25 mouse cellular contexts compared by ENCODE assay signal in the genomic region with DNA sequence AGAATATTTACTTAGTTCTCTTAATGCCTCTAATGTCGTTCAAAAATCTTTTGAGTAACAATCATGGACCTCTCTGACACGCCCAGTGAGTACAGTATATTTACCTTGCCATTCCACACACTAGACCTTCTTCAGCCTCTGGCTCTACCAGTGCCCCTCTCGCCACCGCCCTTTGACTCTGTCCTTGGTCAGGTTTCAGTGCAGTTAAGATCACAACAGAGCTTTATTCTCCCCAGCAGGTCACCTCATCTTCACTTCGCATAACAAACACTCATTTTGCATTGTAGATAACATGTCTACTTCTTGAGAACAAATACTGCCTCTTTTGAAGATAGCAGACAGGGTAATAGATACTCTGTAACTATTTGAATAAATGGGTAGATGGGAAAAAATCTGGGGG.
"Had no signal": no experiment of that assay in that cellular context is flagged by ENCODE, and none has a peak within 500 bp of the region (broad histone marks: within the 10 kb centered on the region; RNA-seq: fewer than 3 reads in every experiment).

No protein-coding gene starts in this region.

- DNase-seq: gastrocnemius, postnatal 14 days; gastrocnemius, postnatal 36 days; heart, adult 11 months; heart, adult 2 months; heart, postnatal 14 days; heart, postnatal 36 days; kidney, adult 11 months; kidney, adult 2 months; kidney, adult 9 months; kidney, postnatal 14 days; kidney, postnatal 36 days; layer of hippocampus, adult 9-11 months; liver had no signal

- H3K9ac ChIP-seq: heart, embryonic 13.5 days; heart, embryonic 15.5 days; hindbrain, embryonic 13.5 days; hindbrain, embryonic 15.5 days; kidney, embryonic 15.5 days; limb, embryonic 12.5 days had no signal

- H3K4me3 ChIP-seq: heart, adult 2 months; heart, embryonic 13.5 days; heart, embryonic 15.5 days; hindbrain, embryonic 13.5 days; hindbrain, embryonic 15.5 days; kidney, embryonic 15.5 days; left cerebral cortex, adult 2 months; limb, embryonic 10.5 days; limb, embryonic 12.5 days had no signal

- H3K9me3 ChIP-seq: heart, embryonic 13.5 days; heart, embryonic 15.5 days; hindbrain, embryonic 13.5 days; hindbrain, embryonic 15.5 days; kidney, embryonic 15.5 days; limb, embryonic 10.5 days; limb, embryonic 12.5 days had no signal

- H3K4me2 ChIP-seq: heart, embryonic 11.5 days; heart, embryonic 13.5 days; heart, embryonic 15.5 days; hindbrain, embryonic 13.5 days; hindbrain, embryonic 15.5 days; kidney, embryonic 15.5 days; limb, embryonic 12.5 days had no signal

- ATAC-seq: hindbrain, postnatal 0 days; intestine, embryonic 16.5 days had no signal

- H3K4me1 ChIP-seq: heart, embryonic 13.5 days; heart, embryonic 15.5 days; hindbrain, embryonic 13.5 days; hindbrain, embryonic 15.5 days; kidney, embryonic 15.5 days; limb, embryonic 12.5 days had no signal

- H3K27ac ChIP-seq: heart, adult 2 months; heart, embryonic 13.5 days; heart, embryonic 15.5 days; hindbrain, embryonic 13.5 days; hindbrain, embryonic 15.5 days; hindbrain, postnatal 0 days; kidney, embryonic 15.5 days; kidney, postnatal 0 days; left cerebral cortex, adult 2 months; limb, embryonic 10.5 days; limb, embryonic 12.5 days had no signal

- H3K36me3 ChIP-seq: heart, embryonic 13.5 days; heart, embryonic 15.5 days; hindbrain, embryonic 13.5 days; hindbrain, embryonic 15.5 days; kidney, embryonic 15.5 days; limb, embryonic 10.5 days; limb, embryonic 12.5 days had no signal
